8 mouse cellular contexts compared by ENCODE assay signal in genomic region chr16:77400276-77400891, GRCm38 (mm10).
DNase-seq lines count a peak whose midpoint lies in the region; ATAC-seq and TF ChIP-seq lines count a peak whose summit lies in the region.

No protein-coding gene starts in this region.

- H3K4me1 ChIP-seq in embryonic facial prominence, embryonic 10.5 days: peaks cover 74% of the 10 kb centered on the region
- H3K4me1 ChIP-seq in kidney, adult 2 months (ENCODE audit: control insufficient read depth, insufficient read depth, low read length): peaks cover 13% of the 10 kb centered on the region; the same call in 1 of the 2 replicates
- H3K4me1 ChIP-seq in limb, embryonic 13.5 days: peaks cover 50% of the 10 kb centered on the region

- no peak overlapping the region for H3ac ChIP-seq in myocyte (ENCODE audit: control insufficient read depth, insufficient read length)

- no peaks in the 10 kb centered on the region for H3K9me3 ChIP-seq in embryonic facial prominence, embryonic 10.5 days
- no peaks in the 10 kb centered on the region for H3K9me3 ChIP-seq in limb, embryonic 13.5 days

- H3K36me3 ChIP-seq in embryonic facial prominence, embryonic 10.5 days (replicated peaks): 0 out of 2 replicates have a peak, but pooled peaks cover 6% of the 10 kb centered on the region
- H3K36me3 ChIP-seq in kidney, adult 2 months (ENCODE audit: control insufficient read depth, insufficient read depth, low read length): no peaks in the 10 kb centered on the region
- 0 out of 2 replicates have a peak, but pooled peaks cover 4% of the 10 kb centered on the region for H3K36me3 ChIP-seq in limb, embryonic 13.5 days
- H3K36me3 ChIP-seq in myocyte (ENCODE audit: control insufficient read depth, insufficient read depth): no peaks in the 10 kb centered on the region

- H3K79me2 ChIP-seq in myocyte (ENCODE audit: control insufficient read depth, insufficient read depth): no peaks in the 10 kb centered on the region

- peak overlapping the region; percentile 48 for H3K4me3 ChIP-seq in embryonic facial prominence, embryonic 10.5 days
- peak overlapping the region; percentile 39 for H3K4me3 ChIP-seq in kidney, adult 2 months (ENCODE audit: insufficient read depth, low read depth, low read length)
- peak overlapping the region; percentile 31 for H3K4me3 ChIP-seq in limb, embryonic 13.5 days
- no peak overlapping the region for H3K4me3 ChIP-seq in myocyte

- peak; percentile 56 to 78 for DNase-seq in adrenal gland, postnatal 36 days
- DNase-seq in embryonic facial prominence, embryonic 10.5 days (ENCODE audit: low spot score): peak; percentile 85
- peak; percentile 56 to 78 for DNase-seq in heart, adult 18-20 months
- DNase-seq in kidney, adult 2 months: peak; percentile 73
- peak; percentile 88 for DNase-seq in testis, postnatal 14 days (ENCODE audit: low spot score)
- no peak for DNase-seq in MN1 (ENCODE audit: low spot score)

- under 1% methylated on average over 13 of the region's 13 CpGs for WGBS in embryonic facial prominence, embryonic 10.5 days
- 17% methylated on average over 13 of the region's 13 CpGs for WGBS in kidney, adult 2 months
- WGBS in limb, embryonic 13.5 days: 7% methylated on average over 13 of the region's 13 CpGs

- no peaks in the 10 kb centered on the region for H3K27me3 ChIP-seq in embryonic facial prominence, embryonic 10.5 days (replicated peaks; ENCODE audit: low read depth, poor library complexity, severe bottlenecking)
- no peaks in the 10 kb centered on the region for H3K27me3 ChIP-seq in kidney, adult 2 months (replicated peaks; ENCODE audit: control insufficient read depth, insufficient read depth, low read length)
- H3K27me3 ChIP-seq in limb, embryonic 13.5 days: no peaks in the 10 kb centered on the region
- no peaks in the 10 kb centered on the region for H3K27me3 ChIP-seq in myocyte (ENCODE audit: control insufficient read depth, insufficient read depth, insufficient read length)

- peak; percentile 66; the same call in 1 of the 2 replicates for ATAC-seq in limb, embryonic 13.5 days (ENCODE audit: low FRiP score, low read depth)

- peak overlapping the region; percentile 58 for H3K4me2 ChIP-seq in limb, embryonic 13.5 days (replicated peaks)
- peak overlapping the region; percentile 67 for H3K4me2 ChIP-seq in myocyte (ENCODE audit: low read depth)

- no peak for TF ChIP-seq POLR2A in kidney, adult 2 months (IDR thresholded peaks at IDR 0.05; ENCODE audit: low read depth, low read length)
- no peak for TF ChIP-seq POLR2A in myocyte (IDR thresholded peaks at IDR 0.05; ENCODE audit: insufficient read length, low read depth)

- peak overlapping the region; percentile 89 for H3K27ac ChIP-seq in embryonic facial prominence, embryonic 10.5 days (replicated peaks)
- H3K27ac ChIP-seq in kidney, adult 2 months (ENCODE audit: insufficient read depth, low read depth, low read length): peak overlapping the region; percentile 60
- peak overlapping the region; percentile 48 for H3K27ac ChIP-seq in limb, embryonic 13.5 days

- H3K9ac ChIP-seq in limb, embryonic 13.5 days: peak overlapping the region; percentile 27; the same call in 1 of the 2 replicates

- TF ChIP-seq CTCF in kidney, adult 2 months (conservative IDR thresholded peaks at IDR 0.05; ENCODE audit: insufficient read depth, insufficient read length, low read depth, low read length): no peak

TF ChIP-seq in myocyte, 11 proteins besides CTCF, POLR2A, EP300 and RAD21:
- TF ChIP-seq CEBPB (IDR thresholded peaks at IDR 0.05; ENCODE audit: insufficient read depth, poor library complexity, severe bottlenecking) (no peak), POLR2AphosphoS2 (IDR thresholded peaks at IDR 0.05; ENCODE audit: insufficient read length, low read depth) (no peak), TCF12 (IDR thresholded peaks at IDR 0.05; ENCODE audit: insufficient read depth, poor library complexity, severe bottlenecking) (no peak), USF1 (IDR thresholded peaks at IDR 0.05; ENCODE audit: low read depth) (peak; percentile 43), MYOD1 (IDR thresholded peaks at IDR 0.05; ENCODE audit: control insufficient read depth in 1 of 3, insufficient read length in 2 of 3, low read depth in 2 of 3) (no peak), TCF3 (IDR thresholded peaks at IDR 0.05; ENCODE audit: insufficient read length, low read depth) (no peak), REST (IDR thresholded peaks at IDR 0.05; ENCODE audit: insufficient read depth, insufficient read length) (no peak)
